Mouse (Mus musculus): ENCODE measurements around the gene Ppp1r12b. TPM values are rescaled to one million over a fixed set of nuclear protein-coding genes. Genes with fewer than 3 reads are reported as not detected.

Gene Ppp1r12b
- 5.7 and 16.8 TPM in 2 replicates for polyA plus RNA-seq (2012; rRNA removed; ENCODE audit: low replicate concordance)

GRCm38 (mm10) chr1:134955637-134956176, at the start of gene Ppp1r12b:
Gene Ppp1r12b (minus strand): TSS chr1:134955942.

DNA sequence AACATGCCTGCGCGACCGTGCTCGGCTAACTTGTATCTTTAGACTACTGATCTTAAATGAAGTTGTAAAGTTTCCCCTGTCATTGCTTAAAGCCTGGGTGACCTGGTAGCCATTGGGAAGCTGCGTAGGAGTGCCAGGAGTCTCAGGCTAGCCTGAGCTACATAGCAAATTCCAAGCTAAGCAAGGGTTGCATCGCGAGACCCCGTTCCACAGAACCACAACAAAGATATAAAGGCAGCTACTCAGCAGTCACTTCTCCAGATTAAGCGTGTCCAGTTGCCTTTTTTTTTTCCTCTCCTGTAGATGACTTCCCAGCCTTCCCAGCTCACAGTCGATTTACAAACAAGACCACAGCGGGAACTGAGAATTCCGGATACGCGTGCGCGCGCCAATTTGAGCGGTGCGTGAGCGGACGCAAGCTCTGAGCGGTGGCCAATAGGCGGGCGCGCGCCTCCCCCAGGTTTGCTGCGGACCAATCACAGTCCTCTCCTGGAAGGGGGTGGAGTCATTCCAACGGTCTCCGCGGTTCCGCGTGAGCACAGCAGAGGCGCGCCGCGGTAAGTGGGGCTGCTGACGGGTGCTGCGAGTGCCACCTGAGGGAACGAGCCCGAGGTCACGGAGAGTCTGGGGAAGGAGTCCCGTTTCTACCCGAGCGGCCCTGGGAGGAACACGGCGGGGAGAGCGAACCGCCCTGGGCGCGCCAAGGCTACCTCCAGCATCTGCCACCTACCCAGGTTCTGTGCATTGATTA, 6.5 kb upstream of the Ppp1r12b start, which contains the start of gene Ube2t:
Gene Ube2t (plus strand): TSS at position 513 of the 751 bp plus-strand sequence.

Other genes starting within 250 kb of the Ppp1r12b start
- gene Ube2t, start 6.6 kb upstream of the Ppp1r12b start, polyA plus RNA-seq (2012; rRNA removed; ENCODE audit: low replicate concordance) = 1.1 and 2.1 TPM in 2 replicates
- 4.1 and 7.5 TPM in 2 replicates for gene Lgr6, start 149.3 kb upstream of the Ppp1r12b start, polyA plus RNA-seq (2012; rRNA removed; ENCODE audit: low replicate concordance)
- gene Ptpn7, start 176.8 kb upstream of the Ppp1r12b start, polyA plus RNA-seq (2012; rRNA removed; ENCODE audit: low replicate concordance) = 19.9 and 35.9 TPM in 2 replicates
- 57.8 and 68.0 TPM in 2 replicates for gene Arl8a, start 190.9 kb upstream of the Ppp1r12b start, polyA plus RNA-seq (2012; rRNA removed; ENCODE audit: low replicate concordance)
- gene Gpr37l1, start 211.7 kb upstream of the Ppp1r12b start, polyA plus RNA-seq (2012; rRNA removed; ENCODE audit: low replicate concordance) = 1.7 and 3.4 TPM in 2 replicates